Mouse (Mus musculus) bone marrow macrophage, adult 2 months (primary cell): ENCODE measurements around the gene Ctrc. TPM values are rescaled to one million over a fixed set of nuclear protein-coding genes. Genes with fewer than 3 reads are reported as not detected.

Experiments used
- H3K27ac ChIP-seq: 2 replicates; pipeline ENCODE4 v1.5.1; 2012; ENCODE audit warnings: low read depth, low read length; ENCODE audit not compliant: insufficient read depth
- H3K4me1 ChIP-seq: 2 replicates; pipeline ENCODE4 v1.6.1; 2012; ENCODE audit warnings: low read length; ENCODE audit not compliant: control insufficient read depth, insufficient read depth
- H3K4me3 ChIP-seq: 2 replicates; pipeline ENCODE4 v1.5.1; 2012; ENCODE audit warnings: mild to moderate bottlenecking, low read length, moderate library complexity; ENCODE audit not compliant: insufficient read depth
- CTCF ChIP-seq: IDR thresholded peaks from 2 replicates; pipeline ENCODE4 v1.5.1; 2012; ENCODE audit warnings: low read depth, mild to moderate bottlenecking, low read length, moderate library complexity
- POLR2A ChIP-seq: IDR thresholded peaks from 2 replicates; pipeline ENCODE4 v1.6.1; 2012; ENCODE audit warnings: mild to moderate bottlenecking, low read depth, low read length, borderline replicate concordance
- polyA plus RNA-seq: library from polyadenylated mRNA; stranded (reverse); fragments of >200 nt; gene quantifications from 2 replicates; pipeline ENCODE4 v1.2.4, GENCODE M21; 2012; ENCODE audit not compliant: missing spikeins, insufficient read depth, insufficient read length

Gene Ctrc
- polyA plus RNA-seq, 1 experiment, result not detected

GRCm38 (mm10) chr4:141771823-141772222, 74.3 kb downstream of the Ctrc start:
- H3K4me3 ChIP-seq, result no peak overlapping the region
- peaks cover 16% of the 10 kb centered on the region for H3K4me1 ChIP-seq
- H3K27ac ChIP-seq, result no peak overlapping the region
- TF ChIP-seq CTCF (no peak), POLR2A (no peak)

GRCm38 (mm10) chr4:141769501-141770160, 76.5 kb downstream of the Ctrc start:
- TF ChIP-seq POLR2A (no peak), CTCF (no peak)
- no peak overlapping the region for H3K27ac ChIP-seq
- H3K4me3 ChIP-seq, result no peak overlapping the region
- H3K4me1 ChIP-seq, result peaks cover 28% of the 10 kb centered on the region

- TF ChIP-seq CTCF, result no peak
- TF ChIP-seq POLR2A, result no peak
- H3K27ac ChIP-seq, result peak overlapping the region; percentile 94
- H3K4me1 ChIP-seq, result peaks cover 30% of the 10 kb centered on the region
- peak overlapping the region; percentile 50 for H3K4me3 ChIP-seq
Measured at GRCm38 (mm10) chr4:141767353-141768036, 78.7 kb downstream of the Ctrc start.

GRCm38 (mm10) chr4:141766668-141767352, 79.3 kb downstream of the Ctrc start:
- H3K4me3 ChIP-seq, result peak overlapping the region; percentile 50
- peak overlapping the region; percentile 94 for H3K27ac ChIP-seq
- peaks cover 36% of the 10 kb centered on the region for H3K4me1 ChIP-seq
- TF ChIP-seq POLR2A, result no peak
- TF ChIP-seq CTCF, result no peak

GRCm38 (mm10) chr4:141766316-141766667, 79.9 kb downstream of the Ctrc start:
- Histone ChIP-seq H3K4me3 (peak overlapping the region; percentile 50), H3K4me1 (peaks cover 40% of the 10 kb centered on the region), H3K27ac (peak overlapping the region; percentile 94)
- TF ChIP-seq CTCF, result no peak
- no peak for TF ChIP-seq POLR2A

- Histone ChIP-seq H3K4me3 (no peak overlapping the region), H3K27ac (peak overlapping the region; percentile 16; the same call in 1 of the 2 replicates), H3K4me1 (peaks cover 40% of the 10 kb centered on the region)
- TF ChIP-seq CTCF, result no peak
Measured at GRCm38 (mm10) chr4:141765008-141765407, 81.2 kb downstream of the Ctrc start.

Other genes with a start within 250 kb of the Ctrc start
- 60.2 and 65.0 TPM in 2 replicates for gene Fblim1, start 240.3 kb downstream of the Ctrc start, polyA plus RNA-seq
- gene Tmem82, start 227.7 kb downstream of the Ctrc start, polyA plus RNA-seq, result 2.4 and 3.3 TPM in 2 replicates
- gene Slc25a34, start 222.5 kb downstream of the Ctrc start, polyA plus RNA-seq, result 0.48 and 0.49 TPM in 2 replicates
- 56.0 and 62.1 TPM in 2 replicates for gene Plekhm2, start 181.5 kb downstream of the Ctrc start, polyA plus RNA-seq
- 5.6 TPM in 1 of 2 replicates, not detected in the other for gene Rsc1a1, start 160.8 kb downstream of the Ctrc start, polyA plus RNA-seq
- 69.5 and 74.4 TPM in 2 replicates for gene Ddi2, start 122.9 kb downstream of the Ctrc start, polyA plus RNA-seq
- gene Agmat, start 99.7 kb downstream of the Ctrc start, polyA plus RNA-seq, result not detected in 2 replicates
- 11.4 and 12.2 TPM in 2 replicates for gene Dnajc16, start 55.4 kb downstream of the Ctrc start, polyA plus RNA-seq
- 34.2 and 35.1 TPM in 2 replicates for gene Casp9, start 52.7 kb downstream of the Ctrc start, polyA plus RNA-seq
- not detected in 2 replicates for gene Cela2a, start 20.2 kb downstream of the Ctrc start, polyA plus RNA-seq
- gene Efhd2, start 28.6 kb upstream of the Ctrc start, polyA plus RNA-seq, result 491 and 499 TPM in 2 replicates
- 3.2 and 4.9 TPM in 2 replicates for gene Fhad1, start 168.7 kb upstream of the Ctrc start, polyA plus RNA-seq
- gene Tmem51, start 237.9 kb upstream of the Ctrc start, polyA plus RNA-seq, result 52.4 and 56.6 TPM in 2 replicates